Mouse (Mus musculus): Measurements from ENCODE around the gene Ncbp2. TPM values are rescaled to one million over a fixed set of nuclear protein-coding genes. Genes with fewer than 3 reads are reported as not detected.

Ncbp2 gene
- total RNA-seq (2023), result 21.2 TPM

GRCm38 (mm10) chr16:31948345-31948774, at the start of gene Ncbp2, which contains the start of gene 0610012G03Rik:
Gene Ncbp2, plus strand, starts transcription at chr16:31948513.
Gene 0610012G03Rik, minus strand, starts transcription at chr16:31948494.

GRCm38 (mm10) chr16:31933751-31934549, 14.4 kb upstream of the Ncbp2 start, which contains the start of gene Pigz:
Gene Pigz, plus strand, starts transcription at chr16:31933851.

GRCm38 (mm10) chr16:32002509-32003477, 54.5 kb downstream of the Ncbp2 start, which contains the start of gene Senp5:
Gene Senp5, minus strand, starts transcription at chr16:32003287.

Other genes with a start within 250 kb of the Ncbp2 start
- not detected for gene Meltf, start 69.7 kb upstream of the Ncbp2 start, total RNA-seq (2023)
- gene Pigz, start 14.7 kb upstream of the Ncbp2 start, total RNA-seq (2023), result not detected
- 14.2 TPM for gene 0610012G03Rik, start within 50 bp of the Ncbp2 start, total RNA-seq (2023)
- 23.4 TPM for gene Senp5, start 54.8 kb downstream of the Ncbp2 start, total RNA-seq (2023)
- 111 TPM for gene Pak2, start 130.8 kb downstream of the Ncbp2 start, total RNA-seq (2023)
- 65.1 TPM for gene Pigx, start 151.2 kb downstream of the Ncbp2 start, total RNA-seq (2023)
- gene Cep19, start 151.3 kb downstream of the Ncbp2 start, total RNA-seq (2023), result 9.0 TPM
- 74.2 TPM for gene Nrros, start 217.1 kb downstream of the Ncbp2 start, total RNA-seq (2023)
- not detected for gene Bex6, start 231.3 kb downstream of the Ncbp2 start, total RNA-seq (2023)